Mouse (Mus musculus) midbrain, embryonic 14.5 days (tissue): Measurements from ENCODE around the gene Gja5. TPM values are rescaled to one million over a fixed set of nuclear protein-coding genes. Genes with fewer than 3 reads are reported as not detected.

Experiments used
- ATAC-seq: fragments of 200-750 bp; cut with Nextera tagmentation; 2 replicates; pipeline ENCODE4 v1.8.0; 2017; ENCODE audit warnings: moderate number of reproducible peaks, moderate library complexity; ENCODE audit not compliant: low FRiP score, low TSS enrichment
- DNase-seq: peaks from one replicate; pipeline ENCODE4 v3.0.0-alpha.2; 2015
- H3K27ac ChIP-seq: fragments of 300-500 bp; sonication (generic); replicated peaks from 2 replicates; pipeline ENCODE4 v1.5.1; 2014; ENCODE audit warnings: mild to moderate bottlenecking, low read depth, low read length, moderate library complexity
- H3K27me3 ChIP-seq: fragments of 300-500 bp; sonication (generic); 2 replicates; pipeline ENCODE4 v1.6.1; 2014; ENCODE audit warnings: low read length, control low read depth, mixed read lengths; ENCODE audit not compliant: control insufficient read depth, insufficient read depth
- H3K36me3 ChIP-seq: fragments of 300-500 bp; sonication (generic); 2 replicates; pipeline ENCODE4 v1.6.1; 2014; ENCODE audit warnings: low read length, control low read depth; ENCODE audit not compliant: control insufficient read depth, insufficient read depth
- H3K4me1 ChIP-seq: fragments of 300-500 bp; sonication (generic); 2 replicates; pipeline ENCODE4 v1.6.1; 2014; ENCODE audit warnings: mild to moderate bottlenecking, antibody characterized with exemption, low read length, control low read depth; ENCODE audit not compliant: control insufficient read depth, insufficient read depth
- H3K4me2 ChIP-seq: fragments of 300-500 bp; sonication (generic); 2 replicates; pipeline ENCODE4 v1.6.1; 2014; ENCODE audit warnings: mild to moderate bottlenecking, low read length, moderate library complexity
- H3K4me3 ChIP-seq: fragments of 300-500 bp; sonication (generic); replicated peaks from 2 replicates; pipeline ENCODE4 v1.5.1; 2014; ENCODE audit warnings: low read depth, low read length
- H3K9ac ChIP-seq: fragments of 300-500 bp; sonication (generic); replicated peaks from 2 replicates; pipeline ENCODE4 v1.6.1; 2014; ENCODE audit warnings: mild to moderate bottlenecking, low read length, moderate library complexity
- H3K9me3 ChIP-seq: fragments of 300-500 bp; sonication (generic); 2 replicates; pipeline ENCODE4 v1.6.1; 2016; ENCODE audit warnings: low read length, control low read depth, mixed read lengths; ENCODE audit not compliant: control insufficient read depth
- WGBS: fragments of 180-500 bp; shearing (Covaris S2); extraction: QIAGEN DNeasy Blood & Tissue Kit; methylation state at CpG from one replicate; pipeline ENCODE4 v1.1.7; 2014; 5-methylcytosine and 5-hydroxymethylcytosine counted together
- polyA plus RNA-seq: library from polyadenylated mRNA; unstranded; fragments of >200 nt; fragmentation: Nextera tagmentation; extraction: Ambion mirVana; gene quantifications from 2 replicates; pipeline ENCODE4 v1.2.1, GENCODE M21; 2014

Gja5 gene
- polyA plus RNA-seq, 1 experiment from 2014 or later = 2.0 TPM

GRCm38 (mm10) chr3:97104696-97105430, 200.4 kb downstream of the Gja5 start:
- Histone ChIP-seq H3K4me3 (no peak overlapping the region), H3K4me2 (no peak overlapping the region), H3K36me3 (no peaks in the 10 kb centered on the region), H3K9me3 (no peaks in the 10 kb centered on the region), H3K4me1 (peaks cover 13% of the 10 kb centered on the region), H3K27me3 (no peaks in the 10 kb centered on the region), H3K9ac (no peak overlapping the region), H3K27ac (no peak overlapping the region)
- WGBS = 66% methylated on average over 1 of the region's 1 CpGs
- ATAC-seq (no peak), DNase-seq (no peak)

GRCm38 (mm10) chr3:97117511-97117910, 213.0 kb downstream of the Gja5 start:
- Histone ChIP-seq H3K36me3 (no peaks in the 10 kb centered on the region), H3K9me3 (no peaks in the 10 kb centered on the region; the same call in 1 of the 2 replicates), H3K9ac (no peak overlapping the region), H3K27ac (no peak overlapping the region), H3K4me2 (no peak overlapping the region), H3K4me3 (no peak overlapping the region), H3K4me1 (no peaks in the 10 kb centered on the region), H3K27me3 (no peaks in the 10 kb centered on the region)
- no peak for DNase-seq
- 89% methylated on average over 6 of the region's 6 CpGs for whole genome bisulfite sequencing
- no peak for ATAC-seq

DNA sequence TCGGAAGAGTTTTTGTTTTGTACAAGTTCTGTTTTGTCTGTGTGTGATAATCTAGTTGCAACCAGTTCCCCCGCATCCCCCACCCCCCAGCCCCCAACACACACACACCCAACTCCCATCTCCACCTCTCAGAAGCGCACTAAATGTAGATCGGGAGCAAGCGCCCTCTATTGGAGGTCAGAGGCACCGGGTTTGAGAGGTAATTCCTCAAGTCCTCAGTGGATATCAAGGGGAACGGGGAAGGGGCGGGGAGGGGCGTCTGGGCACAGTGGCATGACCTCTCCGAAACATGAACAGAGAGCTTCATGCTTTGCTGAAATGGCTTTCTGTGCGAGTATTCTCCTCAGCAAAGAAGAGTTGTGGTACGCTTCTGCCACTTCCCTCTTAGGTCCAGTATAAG, 213.8 kb downstream of the Gja5 start:
- Histone ChIP-seq H3K9me3 (no peaks in the 10 kb centered on the region; the same call in 1 of the 2 replicates), H3K36me3 (no peaks in the 10 kb centered on the region), H3K9ac (no peak overlapping the region), H3K27ac (no peak overlapping the region), H3K4me3 (no peak overlapping the region), H3K27me3 (no peaks in the 10 kb centered on the region), H3K4me2 (no peak overlapping the region), H3K4me1 (no peaks in the 10 kb centered on the region)
- ATAC-seq (no peak), DNase-seq (no peak)
- WGBS = 63% methylated on average over 12 of the region's 12 CpGs

- no peak for ATAC-seq
Measured at GRCm38 (mm10) chr3:97124193-97124592, 219.7 kb downstream of the Gja5 start.

More at GRCm38 (mm10) chr3:97124193-97124592, 219.7 kb downstream of the Gja5 start:
- DNase-seq = no peak
- Histone ChIP-seq H3K27ac (no peak overlapping the region), H3K4me1 (no peaks in the 10 kb centered on the region), H3K4me2 (no peak overlapping the region), H3K9ac (no peak overlapping the region), H3K4me3 (no peak overlapping the region), H3K9me3 (no peaks in the 10 kb centered on the region), H3K27me3 (no peaks in the 10 kb centered on the region), H3K36me3 (no peaks in the 10 kb centered on the region)
- 57% methylated on average over 7 of the region's 7 CpGs for WGBS

Other genes with a start within 250 kb of the Gja5 start
- 0.57 and 0.84 TPM in 2 replicates for gene Ankrd35, start 234.6 kb upstream of the Gja5 start, polyA plus RNA-seq
- 25.5 and 26.3 TPM in 2 replicates for gene Pias3, start 208.3 kb upstream of the Gja5 start, polyA plus RNA-seq
- 14.1 and 14.3 TPM in 2 replicates for gene Nudt17, start 196.1 kb upstream of the Gja5 start, polyA plus RNA-seq
- 27.9 and 28.7 TPM in 2 replicates for gene Polr3c, start 177.1 kb upstream of the Gja5 start, polyA plus RNA-seq
- 69.6 and 83.8 TPM in 2 replicates for gene Rnf115, start 177.0 kb upstream of the Gja5 start, polyA plus RNA-seq
- gene Pdzk1, start 75.4 kb upstream of the Gja5 start, polyA plus RNA-seq = 0.16 TPM in 1 of 2 replicates, not detected in the other
- gene Cd160, start 75.3 kb upstream of the Gja5 start, polyA plus RNA-seq = 0.39 and 0.46 TPM in 2 replicates
- gene Gpr89, start 653 bp downstream of the Gja5 start, polyA plus RNA-seq = 39.5 and 40.7 TPM in 2 replicates
- gene Gja8, start 21.3 kb downstream of the Gja5 start, polyA plus RNA-seq = 0.05 TPM in 1 of 2 replicates, not detected in the other